Mouse (Mus musculus) lung, postnatal 10 days (tissue): ENCODE measurements around the gene Pdzd2.

Source experiments
- DNase-seq: peaks from one replicate; pipeline ENCODE4 v3.0.0; 2021

Gene Pdzd2

GRCm38 (mm10) chr15:12566637-12567440 lies 172.9 kb downstream of the Pdzd2 start:
- DNase-seq: no peak

- peak; percentile 28 for DNase-seq
Measured at GRCm38 (mm10) chr15:12565281-12565680, 174.4 kb downstream of the Pdzd2 start.

- no peak for DNase-seq
Measured at GRCm38 (mm10) chr15:12560505-12560904, 179.2 kb downstream of the Pdzd2 start.

- no peak for DNase-seq
Measured at GRCm38 (mm10) chr15:12557663-12558436, 181.9 kb downstream of the Pdzd2 start.

GRCm38 (mm10) chr15:12553211-12553610 lies 186.5 kb downstream of the Pdzd2 start:
- DNase-seq: no peak

- DNase-seq: no peak
Measured at GRCm38 (mm10) chr15:12550919-12551318, 188.8 kb downstream of the Pdzd2 start.

GRCm38 (mm10) chr15:12550376-12550775 lies 189.3 kb downstream of the Pdzd2 start:
- peak; percentile 27 for DNase-seq

- DNase-seq: peak; percentile 88
Measured at GRCm38 (mm10) chr15:12549919-12550305, 189.8 kb downstream of the Pdzd2 start.

- peak; percentile 59 for DNase-seq
Measured at GRCm38 (mm10) chr15:12549271-12549918, 190.3 kb downstream of the Pdzd2 start.

GRCm38 (mm10) chr15:12548696-12549095 lies 191.0 kb downstream of the Pdzd2 start:
- no peak for DNase-seq

- DNase-seq: no peak
Measured at GRCm38 (mm10) chr15:12547640-12548405, 191.9 kb downstream of the Pdzd2 start.

- no peak for DNase-seq
Measured at GRCm38 (mm10) chr15:12546781-12547180, 192.9 kb downstream of the Pdzd2 start.

GRCm38 (mm10) chr15:12545671-12546070 lies 194.1 kb downstream of the Pdzd2 start:
- DNase-seq: peak; percentile 59

GRCm38 (mm10) chr15:12545220-12545619 lies 194.5 kb downstream of the Pdzd2 start:
- DNase-seq: no peak

GRCm38 (mm10) chr15:12543686-12544325 lies 195.9 kb downstream of the Pdzd2 start:
- no peak for DNase-seq

GRCm38 (mm10) chr15:12542316-12542715 lies 197.4 kb downstream of the Pdzd2 start:
- no peak for DNase-seq

GRCm38 (mm10) chr15:12539618-12540302 lies 200.0 kb downstream of the Pdzd2 start:
- DNase-seq: no peak

GRCm38 (mm10) chr15:12533254-12533653 lies 206.5 kb downstream of the Pdzd2 start:
- no peak for DNase-seq

GRCm38 (mm10) chr15:12532568-12532967 lies 207.2 kb downstream of the Pdzd2 start:
- DNase-seq: no peak

- DNase-seq: no peak
Measured at GRCm38 (mm10) chr15:12522810-12523209, 216.9 kb downstream of the Pdzd2 start.

GRCm38 (mm10) chr15:12520292-12520691 lies 219.4 kb downstream of the Pdzd2 start:
- DNase-seq: no peak
